Mouse (Mus musculus) effector memory CD4-positive, alpha-beta T cell, adult 5 months (primary cell): Measurements from ENCODE around the gene Scamp1. TPM values are rescaled to one million over a fixed set of nuclear protein-coding genes. Genes with fewer than 3 reads are reported as not detected.

ENCODE experiments used
- polyA plus RNA-seq: library from polyadenylated mRNA; unstranded; fragments of 100-300 nt; shearing (Covaris generic); gene quantifications from one replicate; pipeline ENCODE4 v1.2.1, GENCODE M21; 2017

The Scamp1 gene
- 1.3 TPM for polyA plus RNA-seq

DNA sequence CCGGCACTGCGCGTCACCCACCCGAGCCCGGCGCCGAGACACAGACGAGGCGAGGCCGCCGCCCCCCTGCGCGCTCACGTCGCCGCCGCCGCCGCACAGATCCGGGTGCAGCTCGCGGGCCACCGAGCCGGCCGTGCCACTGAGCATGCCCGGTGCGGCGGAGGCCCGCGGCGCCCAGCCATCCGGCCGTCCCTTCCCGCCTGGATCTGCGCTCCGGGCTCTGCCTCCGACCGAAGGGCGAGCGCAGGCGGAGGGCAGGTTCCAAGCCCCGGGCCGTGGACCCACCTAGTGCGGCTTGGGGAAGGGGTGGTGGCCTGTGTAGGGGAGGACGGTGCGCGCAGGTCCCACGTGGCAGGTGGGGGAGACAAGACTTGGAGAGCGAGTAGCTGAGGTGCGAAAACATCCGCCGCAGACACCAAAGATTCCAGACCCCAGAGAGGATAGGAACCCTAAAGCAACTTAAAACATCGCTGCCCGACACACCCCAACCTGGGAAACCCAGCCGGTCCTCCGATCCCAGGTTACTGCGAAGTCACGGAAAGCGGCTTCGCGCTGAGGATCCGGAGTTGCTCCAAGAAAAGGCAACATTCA is at the start of gene Scamp1:
TSS of gene Scamp1 (minus strand) at position 577 of the 591 bp plus-strand sequence.

Other genes starting within 250 kb of the Scamp1 start
- not detected for gene Lhfpl2, start 228.1 kb downstream of the Scamp1 start, polyA plus RNA-seq
- gene Ap3b1, start 73.1 kb upstream of the Scamp1 start, polyA plus RNA-seq, result 66.9 TPM